Mouse (Mus musculus) forebrain, embryonic 11.5 days (tissue): ENCODE data around the gene Gm26920. TPM values are rescaled to one million over a fixed set of nuclear protein-coding genes. Genes with fewer than 3 reads are reported as not detected.
A peak's percentile ranks its signal among the peaks of the same experiment; 100 is the strongest.

Experiments used
- ATAC-seq: fragments of 200-750 bp; cut with Nextera tagmentation; replicated peaks from 2 replicates; pipeline ENCODE4 v1.8.0; 2017; ENCODE audit warnings: moderate TSS enrichment; ENCODE audit not compliant: low FRiP score
- DNase-seq: peaks from one replicate; pipeline ENCODE4 v3.0.0-alpha.2; 2017; ENCODE audit warnings: low spot score
- H3K27ac ChIP-seq: fragments of 300-500 bp; sonication (generic); 2 replicates; pipeline ENCODE4 v1.5.1; 2014; ENCODE audit warnings: low read depth, low read length
- H3K27me3 ChIP-seq: fragments of 300-500 bp; sonication (generic); 2 replicates; pipeline ENCODE4 v1.6.1; 2014; ENCODE audit warnings: mild to moderate bottlenecking, low read length, mixed read lengths; ENCODE audit not compliant: control insufficient read depth, insufficient read depth
- H3K36me3 ChIP-seq: fragments of 300-500 bp; sonication (generic); 2 replicates; pipeline ENCODE4 v1.6.1; 2014; ENCODE audit warnings: mild to moderate bottlenecking, low read length, moderate library complexity, mixed read lengths; ENCODE audit not compliant: control insufficient read depth, insufficient read depth
- H3K4me1 ChIP-seq: fragments of 300-500 bp; sonication (generic); replicated peaks from 2 replicates; pipeline ENCODE4 v1.6.1; 2014; ENCODE audit warnings: low read length, mixed read lengths; ENCODE audit not compliant: control insufficient read depth, insufficient read depth
- H3K4me2 ChIP-seq: fragments of 300-500 bp; sonication (generic); 2 replicates; pipeline ENCODE4 v1.6.1; 2014; ENCODE audit warnings: low read depth, mild to moderate bottlenecking, low read length, moderate library complexity, mixed read lengths; ENCODE audit not compliant: severe bottlenecking
- H3K4me3 ChIP-seq: fragments of 300-500 bp; sonication (generic); 2 replicates; pipeline ENCODE4 v1.5.1; 2014; ENCODE audit warnings: low read depth, low read length
- H3K9ac ChIP-seq: fragments of 300-500 bp; sonication (generic); 2 replicates; pipeline ENCODE4 v1.6.1; 2014; ENCODE audit warnings: low read length
- H3K9me3 ChIP-seq: fragments of 300-500 bp; sonication (generic); 2 replicates; pipeline ENCODE4 v1.6.1; 2016; ENCODE audit warnings: low read length, mixed read lengths; ENCODE audit not compliant: control insufficient read depth
- WGBS: fragments of 180-500 bp; shearing (Covaris S2); extraction: QIAGEN DNeasy Blood & Tissue Kit; methylation state at CpG from one replicate; pipeline ENCODE4 v1.1.7; 2014; 5-methylcytosine and 5-hydroxymethylcytosine counted together
- polyA plus RNA-seq: library from polyadenylated mRNA; unstranded; fragments of >200 nt; fragmentation: Nextera tagmentation; extraction: Ambion mirVana; gene quantifications from 2 replicates; pipeline ENCODE4 v1.2.1, GENCODE M21; 2014

Gene Gm26920
- polyA plus RNA-seq, 1 experiment from 2014 or later: 2.9 TPM

DNA sequence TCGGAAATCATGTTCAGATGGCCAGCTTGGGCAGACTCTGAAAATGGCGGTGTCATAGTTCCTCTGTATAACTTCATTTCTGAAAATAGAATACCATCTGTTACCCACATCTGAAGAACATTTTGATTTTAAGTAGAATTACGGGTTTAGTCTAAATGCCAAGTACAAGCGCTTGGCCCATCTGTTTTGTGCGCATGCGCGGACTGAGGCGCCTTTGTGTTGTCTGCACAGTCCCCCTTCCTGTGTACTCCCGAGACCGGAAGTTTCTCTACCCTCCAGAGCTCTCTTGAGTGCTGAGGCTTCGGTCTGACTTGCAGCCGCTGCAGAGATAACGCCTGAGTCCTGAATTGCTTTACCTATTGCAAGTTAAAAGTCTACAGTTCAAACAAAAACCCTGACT, 9.1 kb upstream of the Gm26920 start:
- Histone ChIP-seq H3K4me3 (no peak overlapping the region), H3K4me1 (peaks cover 4% of the 10 kb centered on the region; the same call in 1 of the 2 replicates), H3K9me3 (peaks cover 17% of the 10 kb centered on the region), H3K9ac (no peak overlapping the region), H3K27me3 (no peaks in the 10 kb centered on the region), H3K36me3 (peaks cover 34% of the 10 kb centered on the region), H3K4me2 (no peak overlapping the region), H3K27ac (no peak overlapping the region)
- no peak for ATAC-seq
- WGBS: 94% methylated on average over 13 of the region's 13 CpGs
- no peak for DNase-seq

DNA sequence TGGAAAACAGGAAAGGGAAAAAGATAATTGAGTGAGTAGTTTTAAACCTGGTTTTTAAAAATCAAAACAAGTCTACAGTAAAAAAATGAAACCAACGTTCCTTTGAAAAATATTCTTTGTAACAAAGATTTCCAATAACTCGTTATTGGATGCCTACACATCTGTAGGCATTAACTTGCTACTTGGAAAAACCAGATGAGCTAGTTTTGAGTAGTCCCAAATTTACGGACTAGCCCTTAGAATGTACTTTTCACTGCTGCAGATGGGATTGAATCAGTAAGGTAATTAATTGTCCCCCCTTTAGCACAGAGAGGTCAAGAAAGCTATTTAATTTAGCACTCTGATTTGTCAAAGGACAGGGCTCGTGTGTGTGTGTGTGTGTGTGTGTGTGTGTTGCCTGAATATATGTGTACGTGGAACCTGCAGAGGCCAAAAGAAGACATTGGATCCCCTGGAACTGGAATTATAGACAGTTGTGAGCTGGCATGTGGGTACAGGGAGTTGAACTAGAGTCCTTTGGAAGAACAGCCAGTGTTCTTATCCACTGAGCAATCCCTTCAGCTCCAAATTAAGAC, 5.4 kb upstream of the Gm26920 start:
- WGBS: 10% methylated on average over 5 of the region's 5 CpGs
- Histone ChIP-seq H3K36me3 (peaks cover 8% of the 10 kb centered on the region; the same call in 1 of the 2 replicates), H3K4me2 (peak overlapping the region; percentile 62), H3K4me1 (peaks cover 9% of the 10 kb centered on the region; the same call in 1 of the 2 replicates), H3K9ac (peak overlapping the region; percentile 96), H3K9me3 (no peaks in the 10 kb centered on the region), H3K27me3 (no peaks in the 10 kb centered on the region), H3K27ac (no peak overlapping the region; the same call in 1 of the 2 replicates), H3K4me3 (peak overlapping the region; percentile 60)
- no peak for ATAC-seq
- DNase-seq: no peak

GRCm38 (mm10) chr7:30094646-30095429, 4.6 kb upstream of the Gm26920 start, which contains the start of gene Zfp260:
Gene Zfp260 (plus strand): TSS chr7:30094777.
- Histone ChIP-seq H3K4me1 (peaks cover 9% of the 10 kb centered on the region; the same call in 1 of the 2 replicates), H3K9ac (peak within 1 kb of the TSS; percentile 96), H3K4me3 (peak within 1 kb of the TSS; percentile 60), H3K9me3 (no peaks in the 10 kb centered on the region), H3K27ac (peak within 1 kb of the TSS; percentile 97), H3K27me3 (no peaks in the 10 kb centered on the region), H3K36me3 (peaks cover 5% of the 10 kb centered on the region; the same call in 1 of the 2 replicates), H3K4me2 (peak within 1 kb of the TSS; percentile 62)
- under 1% methylated on average over 26 of the region's 26 CpGs for WGBS
- ATAC-seq: peak; percentile 78
- peak; percentile 96 for DNase-seq

DNA sequence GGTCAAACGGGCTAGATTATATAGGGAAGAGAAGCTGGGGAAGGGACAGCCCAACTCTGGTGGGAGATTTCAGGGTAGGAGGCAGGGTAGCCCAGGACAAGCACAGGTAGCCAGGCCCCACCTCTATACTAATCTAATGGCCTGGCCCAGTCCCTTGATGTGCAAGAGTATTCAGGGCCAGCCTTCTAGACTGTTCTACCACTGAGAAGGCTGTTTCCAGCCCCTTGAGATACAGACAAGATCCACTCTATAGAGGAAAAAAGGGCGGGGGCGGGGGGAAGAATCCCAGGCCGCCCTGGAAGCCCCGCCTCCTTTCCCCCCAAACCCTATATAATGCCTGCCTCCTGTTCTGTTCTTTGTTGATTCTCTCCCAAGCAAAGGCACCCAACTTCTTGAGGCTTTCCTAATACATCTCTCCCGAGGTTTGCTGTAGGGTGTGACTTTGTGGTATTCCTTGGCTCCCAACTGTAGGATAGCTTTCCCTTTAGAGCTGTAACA, 3.8 kb upstream of the Gm26920 start:
- Histone ChIP-seq H3K4me3 (peak overlapping the region; percentile 60), H3K27ac (no peak overlapping the region), H3K27me3 (no peaks in the 10 kb centered on the region), H3K9me3 (no peaks in the 10 kb centered on the region), H3K9ac (peak overlapping the region; percentile 96), H3K36me3 (peaks cover 5% of the 10 kb centered on the region; the same call in 1 of the 2 replicates), H3K4me1 (peaks cover 13% of the 10 kb centered on the region), H3K4me2 (peak overlapping the region; percentile 62; the same call in 1 of the 2 replicates)
- 70% methylated on average over 6 of the region's 6 CpGs for WGBS
- ATAC-seq: no peak
- DNase-seq: no peak

GRCm38 (mm10) chr7:30092666-30093065, 2.5 kb upstream of the Gm26920 start:
- Histone ChIP-seq H3K36me3 (no peaks in the 10 kb centered on the region), H3K4me3 (no peak overlapping the region), H3K4me1 (peaks cover 15% of the 10 kb centered on the region), H3K9ac (no peak overlapping the region), H3K9me3 (no peaks in the 10 kb centered on the region), H3K27ac (no peak overlapping the region), H3K4me2 (no peak overlapping the region), H3K27me3 (no peaks in the 10 kb centered on the region)
- ATAC-seq (no peak), DNase-seq (no peak)
- 85% methylated on average over 9 of the region's 9 CpGs for WGBS

- whole genome bisulfite sequencing: 8% methylated on average over 9 of the region's 9 CpGs
- H3K36me3 ChIP-seq: peaks cover 3% of the 10 kb centered on the region; the same call in 1 of the 2 replicates
- peak; percentile 5; the same call in 1 of the 2 replicates for ATAC-seq
These were observed 868 bp upstream of the Gm26920 start for GRCm38 (mm10) chr7:30090970-30091585.

GRCm38 (mm10) chr7:30089405-30089804, 805 bp downstream of the Gm26920 start:
- H3K4me3 ChIP-seq: peak overlapping the region; percentile 66
- H3K36me3 ChIP-seq: peaks cover 12% of the 10 kb centered on the region
- H3K4me1 ChIP-seq: peaks cover 12% of the 10 kb centered on the region
- peak overlapping the region; percentile 74 for H3K4me2 ChIP-seq
- H3K27ac ChIP-seq: no peak overlapping the region
- peak overlapping the region; percentile 80 for H3K9ac ChIP-seq
- H3K9me3 ChIP-seq: peaks cover 3% of the 10 kb centered on the region; the same call in 1 of the 2 replicates
- DNase-seq (no peak), ATAC-seq (no peak)
- 21% methylated on average over 6 of the region's 6 CpGs for WGBS
- H3K27me3 ChIP-seq: no peaks in the 10 kb centered on the region

More at GRCm38 (mm10) chr7:30090970-30091585, 868 bp upstream of the Gm26920 start:
- peak overlapping the region; percentile 80; the same call in 1 of the 2 replicates for H3K9ac ChIP-seq
- DNase-seq: no peak
- H3K27me3 ChIP-seq: no peaks in the 10 kb centered on the region
- H3K4me2 ChIP-seq: peak overlapping the region; percentile 74
- no peaks in the 10 kb centered on the region for H3K9me3 ChIP-seq
- H3K27ac ChIP-seq: peak overlapping the region; percentile 37; the same call in 1 of the 2 replicates
- peak overlapping the region; percentile 66 for H3K4me3 ChIP-seq
- peaks cover 14% of the 10 kb centered on the region for H3K4me1 ChIP-seq

GRCm38 (mm10) chr7:30086524-30086923, 3.7 kb downstream of the Gm26920 start:
- Histone ChIP-seq H3K27ac (no peak overlapping the region), H3K4me3 (no peak overlapping the region), H3K36me3 (peaks cover 12% of the 10 kb centered on the region), H3K9me3 (peaks cover 3% of the 10 kb centered on the region; the same call in 1 of the 2 replicates), H3K4me1 (peaks cover 8% of the 10 kb centered on the region), H3K4me2 (no peak overlapping the region), H3K9ac (no peak overlapping the region), H3K27me3 (no peaks in the 10 kb centered on the region)
- ATAC-seq: no peak
- no peak for DNase-seq
- WGBS: 96% methylated on average over 9 of the region's 9 CpGs
